Mouse (Mus musculus): Measurements from ENCODE around the gene Toporsl. TPM values are rescaled to one million over a fixed set of nuclear protein-coding genes. Genes with fewer than 3 reads are reported as not detected.

The Toporsl gene
- not detected for polyA plus RNA-seq (2014; fragmentation: Illumina TruSeq; extraction: RNeasy Lipid Tissue Mini Kit (QIAGEN cat#74804); ENCODE audit: low read depth, low replicate concordance)

GRCm38 (mm10) chr4:52595927-52596326 is at the start of gene Toporsl:
Toporsl (plus strand) TSS chr4:52596274.

Other genes with a start within 250 kb of the Toporsl start
- gene Smc2, start 157.0 kb upstream of the Toporsl start, polyA plus RNA-seq (2014; fragmentation: Illumina TruSeq; extraction: RNeasy Lipid Tissue Mini Kit (QIAGEN cat#74804); ENCODE audit: low read depth, low replicate concordance): 1.8 TPM
- gene Vma21-ps, start 99.0 kb upstream of the Toporsl start, polyA plus RNA-seq (2014; fragmentation: Illumina TruSeq; extraction: RNeasy Lipid Tissue Mini Kit (QIAGEN cat#74804); ENCODE audit: low read depth, low replicate concordance): not detected
- gene Olfr275, start 218.3 kb downstream of the Toporsl start, polyA plus RNA-seq (2014; fragmentation: Illumina TruSeq; extraction: RNeasy Lipid Tissue Mini Kit (QIAGEN cat#74804); ENCODE audit: low read depth, low replicate concordance): not detected

Data from heart, adult 10 weeks (tissue).